Mouse (Mus musculus) small intestine, adult 2 months (tissue): Measurements from ENCODE around the gene Ccdc150. TPM values are rescaled to one million over a fixed set of nuclear protein-coding genes. Genes with fewer than 3 reads are reported as not detected.

Experiments used
- H3K27ac ChIP-seq: fragments of 200-500 bp; 2 replicates; pipeline ENCODE4 v1.5.1; 2012; ENCODE audit warnings: low read depth, low read length, control low read depth, inconsistent platforms; ENCODE audit not compliant: insufficient read depth
- H3K27me3 ChIP-seq: fragments of 200-500 bp; 2 replicates; pipeline ENCODE4 v1.6.1; 2012; ENCODE audit warnings: mild to moderate bottlenecking, moderate library complexity, low read length, inconsistent platforms; ENCODE audit not compliant: control insufficient read depth, insufficient read depth
- H3K36me3 ChIP-seq: fragments of 200-500 bp; 2 replicates; pipeline ENCODE4 v1.6.1; 2012; ENCODE audit warnings: mild to moderate bottlenecking, low read length, control low read depth, inconsistent platforms; ENCODE audit not compliant: control insufficient read depth, insufficient read depth
- H3K4me1 ChIP-seq: fragments of 200-500 bp; 2 replicates; pipeline ENCODE4 v1.6.1; 2012; ENCODE audit warnings: low read length, inconsistent platforms, mixed read lengths; ENCODE audit not compliant: control insufficient read depth, insufficient read depth, insufficient read length
- H3K4me3 ChIP-seq: fragments of 200-500 bp; 2 replicates; pipeline ENCODE4 v1.5.1; 2012; ENCODE audit warnings: low read depth, mild to moderate bottlenecking, control low read depth, inconsistent platforms, low read length, moderate library complexity
- CTCF ChIP-seq: fragments of 200-500 bp; IDR thresholded peaks from 2 replicates; pipeline ENCODE4 v1.5.1; 2012; ENCODE audit warnings: low read depth, mild to moderate bottlenecking, control low read depth, inconsistent platforms, low read length, moderate library complexity, mixed read lengths; ENCODE audit not compliant: insufficient replicate concordance, insufficient read length; ENCODE audit errors: extremely low read depth
- POLR2A ChIP-seq: fragments of 200-500 bp; IDR thresholded peaks from 2 replicates; pipeline ENCODE4 v1.6.1; 2012; ENCODE audit warnings: low read depth, mild to moderate bottlenecking, control low read depth, inconsistent platforms, low read length, moderate library complexity
- WGBS: fragments of 180-500 bp; shearing (Covaris S2); methylation state at CpG from one replicate; pipeline ENCODE4 v1.1.7; 2018; 5-methylcytosine and 5-hydroxymethylcytosine counted together
- polyA plus RNA-seq: library from polyadenylated mRNA; depleted of rRNA; stranded (reverse); fragments of >200 nt; gene quantifications from 2 replicates; pipeline ENCODE4 v1.2.3, GENCODE M21; 2012; rRNA removed

Ccdc150 gene
- polyA plus RNA-seq, 1 experiment, result not detected

GRCm38 (mm10) chr1:54380978-54381914, 130.8 kb downstream of the Ccdc150 start:
- Histone ChIP-seq H3K27ac (no peak overlapping the region), H3K36me3 (no peaks in the 10 kb centered on the region), H3K4me1 (peaks cover 2% of the 10 kb centered on the region; the same call in 1 of the 2 replicates), H3K27me3 (no peaks in the 10 kb centered on the region), H3K4me3 (no peak overlapping the region)
- TF ChIP-seq POLR2A (no peak), CTCF (peak; percentile 27; the same call in 1 of the 2 replicates)
- 84% methylated on average over 9 of the region's 9 CpGs for WGBS

- TF ChIP-seq POLR2A (no peak), CTCF (no peak)
- H3K27ac ChIP-seq, result no peak overlapping the region
- H3K4me3 ChIP-seq, result no peak overlapping the region
- no peaks in the 10 kb centered on the region for H3K36me3 ChIP-seq
- H3K4me1 ChIP-seq, result no peaks in the 10 kb centered on the region
- 59% methylated on average over 1 of the region's 1 CpGs for WGBS
- no peaks in the 10 kb centered on the region for H3K27me3 ChIP-seq
These were observed 133.7 kb downstream of the Ccdc150 start for GRCm38 (mm10) chr1:54384221-54384620.

DNA sequence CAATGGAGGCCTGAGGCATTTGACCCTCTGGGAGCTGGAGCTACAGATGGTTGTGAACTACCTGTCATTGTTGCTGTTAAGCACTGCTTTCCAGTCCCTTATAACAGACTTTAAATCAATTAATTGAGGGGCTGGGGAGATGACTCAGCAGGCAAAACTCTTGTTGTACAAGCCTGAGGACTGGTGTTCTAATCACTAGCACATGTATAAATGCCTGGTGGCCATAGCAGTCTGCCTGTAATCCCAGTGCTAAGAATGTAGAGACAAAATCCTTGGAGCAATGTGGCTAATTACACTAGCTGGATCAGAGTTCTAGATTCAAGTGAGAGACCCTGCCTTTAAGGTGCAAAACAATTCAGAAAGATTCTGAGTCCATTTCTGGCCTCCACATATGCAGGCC, 152.3 kb downstream of the Ccdc150 start:
- H3K4me3 ChIP-seq, result no peak overlapping the region
- no peak for TF ChIP-seq POLR2A
- TF ChIP-seq CTCF, result no peak
- no peaks in the 10 kb centered on the region for H3K27me3 ChIP-seq
- no peaks in the 10 kb centered on the region; the same call in 1 of the 2 replicates for H3K4me1 ChIP-seq
- H3K36me3 ChIP-seq, result peaks cover 26% of the 10 kb centered on the region
- H3K27ac ChIP-seq, result no peak overlapping the region

Other genes with a start within 250 kb of the Ccdc150 start
- 0.13 and 0.25 TPM in 2 replicates for gene Hecw2, start 55.5 kb upstream of the Ccdc150 start, polyA plus RNA-seq
- gene Gtf3c3, start 188.3 kb downstream of the Ccdc150 start, polyA plus RNA-seq, result 0.56 and 1.4 TPM in 2 replicates